Mouse (Mus musculus): ENCODE measurements at regions not wholly inside any gene's neighbourhood (a gene's known extent, or its start where the extent isn't known, plus 50 kb on each side); places are given as distances from the start of the nearest gene placed in this dataset.
A peak's percentile ranks its signal among the peaks of the same experiment; 100 is the strongest.

DNA sequence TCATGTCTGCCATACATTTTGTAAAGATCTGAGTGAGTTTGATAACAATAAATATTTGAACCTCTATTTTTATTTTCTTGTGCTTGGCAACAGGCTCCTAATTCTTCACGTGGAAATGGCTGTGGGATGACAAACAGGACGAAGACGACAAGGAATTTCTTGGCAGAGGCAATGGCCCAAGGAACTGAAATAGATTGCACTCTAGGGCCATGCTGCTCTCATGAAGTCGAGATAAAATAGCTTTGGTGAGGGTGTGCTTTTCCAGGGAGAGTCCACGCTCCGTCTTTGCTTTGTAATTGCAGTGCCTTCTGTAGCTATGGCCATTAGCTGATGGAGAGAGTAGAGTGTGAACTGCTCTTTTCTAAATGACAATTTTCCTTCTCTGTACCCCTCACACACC, 50.9 kb upstream of the 1810046K07Rik start:
- DNase-seq: no peak

GRCm38 (mm10) chr9:51393921-51394320, 65.2 kb upstream of the 1810046K07Rik start:
- no peak for DNase-seq

DNA sequence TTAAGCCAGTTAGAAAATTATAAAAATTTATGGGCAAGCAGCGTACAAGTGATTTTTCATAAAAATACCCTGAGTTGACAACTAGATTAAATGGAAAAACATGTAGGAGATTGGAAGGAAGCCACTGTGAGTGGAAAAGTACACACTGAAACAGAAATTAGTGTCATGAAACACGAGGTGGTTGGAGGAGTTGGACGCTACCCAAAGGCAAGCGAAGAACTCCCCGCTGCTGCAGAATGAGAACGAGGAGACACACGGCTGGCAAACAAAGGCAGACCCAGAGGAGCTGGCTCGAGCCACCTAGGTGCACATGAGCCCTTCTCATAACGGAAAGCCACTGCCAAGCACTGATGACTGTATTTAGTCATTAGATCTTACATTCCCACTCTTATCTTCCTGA, 65.7 kb upstream of the 1810046K07Rik start:
- no peak for DNase-seq

- no peak for DNase-seq
Measured at GRCm38 (mm10) chr9:51396801-51397200, 68.1 kb upstream of the 1810046K07Rik start.

DNA sequence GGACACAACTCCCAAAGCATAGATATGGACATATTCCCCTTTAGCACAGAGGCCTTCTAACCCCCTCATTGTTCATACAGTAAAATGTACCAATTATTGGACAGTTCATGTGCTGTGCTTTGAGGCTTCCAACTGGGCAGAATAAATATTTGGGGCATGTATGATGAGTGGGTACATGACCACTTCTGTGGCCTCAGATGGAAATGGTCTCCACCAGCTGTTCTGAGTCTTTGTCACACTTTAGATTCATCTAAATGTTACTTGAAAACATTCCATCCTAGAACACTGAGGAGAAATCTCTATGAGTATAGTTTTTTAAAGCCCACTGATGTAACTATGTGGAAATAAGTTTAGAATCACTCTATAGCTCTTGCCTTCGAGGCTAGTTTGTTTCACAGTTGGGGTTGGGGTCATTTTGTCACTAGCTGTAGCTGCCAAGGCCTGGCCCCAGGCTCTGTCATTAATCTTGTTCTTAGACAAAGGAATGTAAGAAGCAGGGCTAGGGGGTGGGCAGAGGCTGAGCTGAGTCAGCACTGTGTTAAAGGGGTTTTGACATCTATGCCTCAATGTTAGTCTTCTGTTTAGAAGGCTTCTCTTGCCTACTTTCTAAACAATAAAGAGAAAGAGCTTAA, 69.0 kb upstream of the 1810046K07Rik start:
- DNase-seq: no peak

DNA sequence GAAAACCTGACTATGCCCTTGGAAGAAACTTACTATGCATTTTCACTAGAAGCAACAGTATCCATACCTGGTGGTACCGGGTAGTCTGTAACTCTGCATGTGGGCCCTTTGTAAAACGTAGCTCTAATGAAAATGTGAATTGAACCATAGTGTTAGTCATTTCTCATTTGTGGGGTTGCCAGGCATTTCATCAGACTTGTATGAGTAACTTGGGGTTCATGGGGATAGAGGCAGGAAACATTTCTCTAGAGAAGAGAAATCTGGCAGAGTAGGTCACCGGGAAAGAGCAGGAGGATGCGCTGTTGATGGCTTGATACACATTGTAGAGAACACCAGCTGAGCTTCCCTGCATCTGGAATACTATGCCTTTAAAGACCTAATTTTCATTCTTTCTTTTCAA, 70.2 kb upstream of the 1810046K07Rik start:
- DNase-seq: no peak

DNA sequence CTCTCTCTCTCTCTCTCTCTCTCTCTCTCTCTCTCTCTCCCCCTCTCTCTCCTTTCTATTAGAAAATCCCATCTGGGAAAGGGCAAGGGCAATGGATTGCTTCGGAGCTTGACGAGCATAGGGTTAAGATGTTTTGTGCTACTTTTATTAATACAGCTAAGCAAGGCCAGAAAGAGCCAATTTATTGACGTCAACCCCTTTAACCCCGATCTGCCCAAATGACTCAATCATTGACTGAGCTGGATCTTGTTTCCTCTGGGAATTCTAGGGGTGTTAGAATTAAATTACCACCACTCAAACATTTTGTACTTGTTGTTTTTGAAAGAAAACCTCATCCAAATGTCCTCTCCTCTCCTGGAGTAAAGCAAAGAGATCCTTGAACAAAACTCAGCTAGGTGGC, 70.6 kb upstream of the 1810046K07Rik start:
- no peak for DNase-seq

GRCm38 (mm10) chr9:51401779-51402178, 73.1 kb upstream of the 1810046K07Rik start:
- DNase-seq: peak; percentile 43 to 70

DNA sequence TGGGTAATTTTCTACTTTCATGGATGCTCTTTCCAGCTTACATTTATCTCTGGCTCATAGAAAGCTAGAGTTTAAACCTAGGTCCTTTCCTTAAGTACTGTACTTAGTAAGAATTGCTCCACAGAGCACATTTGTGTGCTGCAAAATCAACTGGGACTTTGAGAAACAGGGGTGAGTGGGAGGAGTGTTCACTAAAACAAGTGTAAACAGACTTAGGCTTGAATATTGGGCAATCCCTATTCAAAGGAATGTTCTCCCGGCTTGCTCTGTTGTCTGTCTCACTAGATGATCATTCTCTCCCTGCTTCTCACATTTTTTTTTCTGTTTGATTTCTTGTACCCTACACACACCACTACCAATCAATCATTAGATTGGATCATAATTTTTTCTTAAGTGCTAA, 79.3 kb upstream of the 1810046K07Rik start:
- no peak for DNase-seq

GRCm38 (mm10) chr9:51418923-51419482, 90.3 kb upstream of the 1810046K07Rik start:
- no peak for DNase-seq

DNA sequence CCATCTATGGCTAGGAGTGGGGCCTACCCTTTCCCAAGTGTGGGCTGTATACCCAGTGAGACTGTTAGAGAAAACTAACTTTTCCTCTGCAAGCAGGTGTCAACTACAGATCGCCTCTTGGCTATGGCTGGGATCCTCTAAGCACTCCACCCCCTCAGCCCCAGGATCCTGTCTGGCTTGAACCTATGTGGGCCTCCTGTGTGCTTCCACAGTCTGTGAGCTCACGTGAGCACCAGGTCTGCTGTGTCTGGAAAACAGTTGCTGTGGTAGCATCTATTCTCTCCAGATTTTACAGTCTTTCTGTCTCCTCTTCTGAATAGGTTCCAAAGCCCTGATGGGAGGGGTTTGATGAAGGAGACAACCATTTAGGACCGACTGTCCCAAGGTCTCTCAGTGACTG, 93.8 kb upstream of the 1810046K07Rik start:
- no peak for DNase-seq

DNA sequence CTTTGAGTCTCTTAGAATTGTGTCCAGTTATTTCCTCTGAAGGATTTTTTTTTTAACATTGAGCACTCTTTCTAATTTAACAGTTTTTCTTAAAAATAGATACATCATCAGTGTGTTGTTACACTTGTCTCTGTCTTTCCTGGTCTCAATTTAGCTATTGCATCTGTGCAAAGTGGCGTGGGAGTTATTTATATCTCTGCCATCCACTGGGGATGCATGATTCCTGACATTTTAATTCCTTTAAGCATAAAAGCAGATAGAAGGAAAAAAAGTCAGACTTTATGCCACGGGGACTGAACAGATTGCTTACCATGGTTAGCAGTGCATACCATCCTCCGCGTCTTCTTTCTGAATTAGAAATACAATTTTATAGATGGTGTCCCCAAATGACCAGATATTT, 94.6 kb upstream of the 1810046K07Rik start:
- DNase-seq: no peak

DNA sequence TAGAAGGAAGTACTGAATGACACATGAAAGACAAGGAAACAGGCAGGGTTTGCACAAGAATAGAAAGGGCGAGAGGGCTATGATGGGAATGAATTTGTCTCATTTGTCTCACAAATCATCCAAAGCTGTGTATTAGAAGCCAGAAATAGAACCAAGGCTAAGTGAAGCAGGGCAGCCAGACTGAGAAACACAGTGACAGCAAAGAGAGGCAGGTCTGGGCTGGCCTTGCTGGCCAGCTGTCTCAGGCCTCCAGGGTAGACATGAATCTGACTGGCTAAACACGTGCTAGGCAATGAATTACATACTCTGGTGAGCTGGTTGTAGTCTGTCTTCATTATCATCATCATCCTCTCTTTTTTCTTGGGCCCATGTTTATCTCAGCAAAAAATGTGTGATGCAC, 101.7 kb upstream of the 1810046K07Rik start:
- no peak for DNase-seq

- no peak for DNase-seq
Measured at GRCm38 (mm10) chr9:51437130-51437529, 108.4 kb upstream of the 1810046K07Rik start.

DNA sequence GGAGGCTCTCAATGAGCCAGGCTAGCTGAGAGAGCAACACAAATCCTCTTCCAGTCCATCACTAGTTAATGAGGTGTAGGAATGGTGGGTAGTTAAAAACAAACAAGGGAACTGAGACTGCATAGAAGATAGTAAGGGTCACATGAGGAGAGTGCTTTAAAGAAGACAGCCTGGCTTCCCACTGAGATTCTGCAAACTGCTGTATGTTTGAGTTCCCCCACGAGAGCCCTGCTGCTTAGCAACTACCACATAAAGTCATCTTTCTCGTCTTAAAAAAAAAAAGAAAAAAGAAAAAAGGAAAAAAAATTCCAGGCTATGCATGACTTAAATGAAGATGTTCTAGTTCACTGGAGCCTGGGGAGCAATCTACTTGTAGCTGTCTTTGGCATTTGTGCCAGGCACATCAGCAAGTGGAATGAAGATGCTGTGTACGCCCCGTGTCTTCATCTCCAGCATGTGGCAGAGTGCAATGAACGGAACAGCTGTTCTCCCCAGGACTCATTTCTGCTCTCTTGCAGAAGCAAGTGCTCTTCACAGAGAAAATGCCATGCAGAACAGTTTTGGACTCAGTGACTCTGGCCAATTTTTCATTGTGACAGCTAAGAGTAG, 113.2 kb upstream of the 1810046K07Rik start:
- DNase-seq: no peak

GRCm38 (mm10) chr9:51455690-51456089, 127.0 kb upstream of the 1810046K07Rik start:
- DNase-seq: no peak

DNA sequence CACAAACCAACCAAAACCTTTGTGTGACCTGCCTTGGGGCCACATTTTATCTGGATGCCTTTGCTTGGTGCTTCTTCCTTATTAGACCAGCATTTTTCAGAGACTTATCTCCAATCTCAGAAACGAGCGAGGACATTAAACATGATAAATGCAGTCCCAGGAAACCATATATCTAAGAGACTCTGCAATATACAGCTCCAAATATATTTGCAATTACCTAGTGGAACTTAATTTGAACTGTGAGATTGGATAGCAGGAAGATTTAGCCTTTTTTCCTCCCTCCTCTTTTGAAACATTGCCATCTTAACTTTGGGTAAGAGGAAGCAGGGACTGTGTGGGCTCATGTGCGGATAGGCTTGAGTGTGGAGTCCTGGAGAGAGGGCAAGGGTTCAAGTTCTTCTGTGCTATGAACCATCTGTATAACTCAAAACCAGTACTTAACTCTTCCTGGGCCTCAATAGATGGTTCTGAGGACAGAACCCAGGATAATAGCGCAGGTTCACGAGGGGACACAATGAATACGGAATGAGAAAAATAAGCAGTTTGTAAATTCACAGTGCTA, 133.8 kb upstream of the 1810046K07Rik start:
- DNase-seq: no peak

DNA sequence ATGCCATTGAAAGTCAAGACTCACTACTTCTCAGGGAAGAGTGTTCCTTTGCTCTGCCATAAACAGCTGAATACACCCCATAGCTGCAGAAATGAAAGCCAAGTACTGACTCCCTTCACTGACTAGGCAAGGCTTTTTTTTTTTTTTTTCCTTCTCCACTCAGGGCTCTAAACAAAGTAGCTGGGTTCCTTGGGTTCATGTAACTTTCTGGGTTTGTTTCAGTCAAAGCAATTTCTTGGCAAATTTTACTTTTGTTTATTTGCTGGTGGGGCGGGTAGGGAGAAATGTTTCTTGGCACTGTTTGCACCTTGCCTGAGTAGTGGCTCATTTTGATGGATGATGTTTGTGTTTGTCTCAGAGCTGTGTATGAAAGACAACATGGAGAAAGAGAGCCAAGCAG, 141.3 kb upstream of the 1810046K07Rik start:
- no peak for DNase-seq

DNA sequence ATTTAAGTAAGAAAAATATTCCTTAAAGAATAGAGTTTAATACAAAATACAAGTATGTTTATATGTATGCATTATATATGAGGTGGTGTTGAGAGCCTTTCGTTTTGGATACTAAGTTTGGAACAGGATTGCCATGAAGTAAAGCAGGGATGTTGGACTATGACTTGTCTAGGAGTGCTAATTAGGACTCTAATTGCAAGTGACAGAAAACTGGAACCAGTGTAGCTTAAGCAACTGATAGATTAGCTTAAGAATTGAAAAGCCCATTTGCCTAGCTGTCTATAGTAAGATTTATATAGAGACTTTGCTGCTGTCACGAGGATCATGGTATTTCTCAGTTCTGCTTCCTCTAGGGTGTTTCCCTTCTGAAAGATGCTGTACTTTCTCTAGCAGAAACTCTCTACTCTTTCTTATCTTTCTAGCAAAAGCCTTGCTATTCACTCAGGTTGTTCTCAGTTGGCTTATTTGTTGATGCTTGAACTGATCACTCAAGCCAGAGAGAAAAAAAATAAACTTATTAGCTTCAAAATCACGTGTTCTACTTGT, 147.9 kb upstream of the 1810046K07Rik start:
- no peak for DNase-seq

- DNase-seq: no peak
Measured at GRCm38 (mm10) chr9:51487840-51488239, 159.1 kb upstream of the 1810046K07Rik start.

DNA sequence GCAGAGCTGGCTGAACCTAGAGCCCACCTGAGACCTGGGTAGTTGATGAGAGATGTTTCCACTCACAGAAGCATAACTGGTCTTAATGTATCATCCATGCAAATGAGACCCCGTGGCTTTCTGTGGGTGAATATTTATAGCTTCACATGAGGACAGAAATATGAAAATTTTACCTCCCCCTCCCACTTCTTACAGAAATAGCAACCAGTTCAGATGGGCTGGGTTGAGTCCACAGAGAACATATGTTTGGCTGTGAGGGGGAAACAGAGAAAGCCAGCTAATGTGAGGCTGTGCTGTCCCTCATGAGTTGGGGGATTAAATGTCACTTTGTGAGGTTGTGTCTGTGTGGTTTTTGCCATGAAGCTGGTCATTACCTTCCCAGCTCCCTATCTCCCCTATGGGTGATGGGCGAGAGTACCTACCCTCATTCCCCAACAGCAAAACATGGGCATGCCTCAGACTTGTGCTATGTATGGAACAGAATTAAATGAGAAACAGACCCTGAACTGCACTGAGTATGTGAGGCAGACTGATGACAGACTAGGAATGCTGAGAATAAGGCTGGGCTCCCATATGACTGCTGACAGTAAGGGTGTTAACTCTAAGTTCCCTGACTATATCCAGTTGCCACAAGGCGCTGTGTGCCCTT, 178.7 kb upstream of the 1810046K07Rik start:
- no peak for DNase-seq

DNA sequence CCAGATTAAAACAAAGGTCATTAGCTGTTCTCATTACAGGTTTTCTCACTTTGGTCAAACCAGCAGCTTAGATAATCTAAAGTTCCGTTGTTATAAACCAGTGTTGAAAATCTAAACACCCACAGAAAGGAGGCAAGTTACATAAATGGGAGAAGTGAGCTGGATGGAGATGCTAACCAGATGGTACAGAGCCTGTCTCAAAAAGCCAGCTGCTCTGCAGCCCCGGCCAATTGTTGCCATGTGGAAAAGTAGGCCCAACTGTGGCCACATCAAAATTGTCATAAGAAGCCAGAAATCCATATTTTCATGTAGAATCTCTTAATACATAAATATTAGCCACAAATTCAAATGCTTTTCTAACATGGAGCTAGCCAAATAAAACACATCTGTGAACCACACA, 188.9 kb upstream of the 1810046K07Rik start:
- DNase-seq: no peak

DNA sequence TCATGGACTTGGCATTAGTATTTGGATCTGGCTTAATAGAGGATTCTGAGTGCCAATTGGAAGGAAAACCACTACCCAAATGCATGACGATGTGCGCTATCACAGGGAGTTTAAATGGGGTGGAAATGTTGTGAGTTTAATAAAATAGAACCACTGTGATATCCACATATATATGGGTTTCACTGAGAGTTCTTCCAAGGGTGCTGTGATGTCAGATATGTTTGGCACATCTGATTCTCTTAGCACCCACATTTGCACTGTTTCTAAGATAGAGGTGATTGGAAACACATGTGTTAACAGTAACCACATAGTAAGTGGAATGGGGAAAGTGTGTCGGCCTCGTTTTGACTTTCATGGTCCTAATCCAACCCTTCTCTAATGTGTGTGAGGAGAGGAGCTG, 189.7 kb upstream of the 1810046K07Rik start:
- no peak for DNase-seq

GRCm38 (mm10) chr9:51523471-51523870, 194.8 kb upstream of the 1810046K07Rik start:
- DNase-seq: no peak

Data from thymus, adult 18-20 months (tissue).